Mouse (Mus musculus): ENCODE results near the gene Wdr76. TPM values are rescaled to one million over a fixed set of nuclear protein-coding genes. Genes with fewer than 3 reads are reported as not detected.
"Not testable (repeated sequence)": the region's sequence is repeated elsewhere in the genome, so short reads cannot be mapped to it uniquely, and the experiment has no call there.

Wdr76 gene
- total RNA-seq, 2 experiments from 2014 or later, result 3.2 to 5.5 TPM

DNA sequence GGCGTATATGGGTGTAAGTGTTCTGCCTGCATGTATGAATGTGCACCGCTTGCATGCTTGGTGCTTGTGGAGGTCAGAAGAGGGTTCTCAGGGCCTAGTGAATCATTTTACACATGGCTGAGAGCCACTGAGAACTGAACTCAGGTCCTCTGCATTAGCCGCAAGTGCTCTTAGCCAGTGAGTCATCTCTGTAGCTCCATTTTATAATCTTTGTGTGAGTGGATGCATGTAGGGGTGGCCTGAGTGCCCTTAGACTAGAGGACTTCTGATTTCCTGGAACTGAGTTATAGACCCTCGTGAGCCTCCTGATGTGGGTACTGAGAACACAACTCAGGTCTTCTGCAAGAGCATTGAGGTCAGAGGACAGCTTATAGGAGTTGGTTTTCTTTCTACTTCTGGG, 7.7 kb downstream of the Wdr76 start:
- intact Hi-C loops (cut with DNase I), result no loop called here
- no peak for DNase-seq

DNA sequence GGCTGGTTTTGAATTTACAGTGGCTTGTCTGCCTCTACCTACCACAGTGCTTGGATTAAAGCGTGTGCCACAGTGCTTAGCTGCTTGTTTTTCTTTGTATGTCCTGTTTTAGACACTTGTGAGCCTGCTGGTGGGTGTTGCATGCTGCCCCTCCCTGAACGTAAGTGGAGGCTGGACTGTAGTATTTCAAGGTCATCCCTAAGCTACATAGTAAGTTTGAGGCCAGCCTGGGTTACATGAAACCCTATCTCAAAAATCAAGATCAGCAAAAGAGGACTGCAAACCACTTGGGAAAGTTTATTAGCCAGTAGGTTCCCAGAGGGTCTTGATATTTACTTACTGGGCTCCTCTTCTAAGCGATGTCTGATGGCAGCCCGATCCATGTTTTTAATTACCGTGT, 11.6 kb downstream of the Wdr76 start:
- DNase-seq, result no peak
- intact Hi-C loops (cut with DNase I), result no loop called here

DNA sequence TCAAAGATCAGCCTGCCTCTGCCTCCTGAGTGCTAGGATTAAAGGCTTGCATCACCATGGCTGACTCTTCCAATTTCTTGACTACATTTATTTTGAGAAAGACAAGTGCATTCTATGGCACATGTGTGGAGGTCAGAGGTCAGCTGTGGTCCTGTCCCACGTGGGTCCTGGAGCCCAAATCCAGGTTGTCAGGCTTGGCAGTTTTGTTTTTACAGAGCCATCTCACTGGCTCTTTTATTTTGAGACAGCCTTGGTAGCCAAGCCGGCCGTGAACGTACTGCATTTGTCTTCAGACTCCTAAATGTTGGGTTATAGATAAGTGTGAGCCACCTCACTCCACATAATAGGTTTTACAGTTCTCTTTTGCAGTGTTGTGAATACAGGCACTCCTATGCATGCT, 12.2 kb downstream of the Wdr76 start:
- DNase-seq; intact Hi-C loops (cut with DNase I): not testable (repeated sequence)

DNA sequence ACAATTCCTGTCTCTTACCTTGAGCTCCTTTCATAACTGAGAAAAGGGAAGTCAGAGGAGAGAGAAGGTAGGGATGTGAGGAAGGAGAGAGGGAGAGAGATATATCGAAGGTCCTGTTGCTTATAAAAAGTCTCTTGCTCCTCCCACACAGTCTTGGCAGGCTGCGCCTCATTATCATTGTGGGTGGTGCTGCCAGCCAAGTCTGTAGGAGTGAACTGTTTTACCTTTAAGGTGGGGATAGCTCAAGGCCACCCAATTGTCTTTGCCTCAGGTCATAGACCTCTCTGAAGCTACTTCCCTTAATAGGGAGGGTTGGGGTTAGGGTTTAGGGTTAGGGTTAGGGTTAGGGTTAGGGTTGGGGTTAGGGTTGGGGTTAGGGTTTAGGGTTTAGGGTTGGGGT, 15.5 kb downstream of the Wdr76 start:
- no peak for DNase-seq
- intact Hi-C loops (cut with DNase I), result no loop called here

DNA sequence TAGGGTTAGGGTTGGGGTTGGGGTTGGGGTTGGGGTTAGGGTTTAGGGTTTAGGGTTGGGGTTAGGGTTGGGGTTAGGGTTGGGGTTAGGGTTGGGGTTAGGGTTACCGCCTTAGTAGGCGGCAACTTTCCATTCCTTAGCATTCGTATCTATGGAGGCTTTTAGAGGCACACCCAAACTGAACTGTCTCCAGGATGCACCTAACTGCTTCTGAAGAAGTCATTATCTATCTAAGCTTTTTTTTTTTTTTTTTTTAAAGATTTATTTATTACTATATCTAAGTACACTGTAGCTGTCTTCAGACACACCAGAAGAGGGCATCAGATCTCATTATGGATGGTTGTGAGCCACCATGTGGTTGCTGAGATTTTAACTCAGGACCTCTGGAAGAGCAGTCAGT, 16.3 kb downstream of the Wdr76 start:
- intact Hi-C loops (cut with DNase I); DNase-seq: not testable (repeated sequence)

GRCm38 (mm10) chr2:121525056-121525455, 18.5 kb downstream of the Wdr76 start:
- DNase-seq, result no peak
- intact Hi-C loops (cut with DNase I), result no loop called here

- intact Hi-C loops (cut with DNase I), result no loop called here
- DNase-seq, result no peak
Observed at GRCm38 (mm10) chr2:121544829-121545228, 38.3 kb downstream of the Wdr76 start.

GRCm38 (mm10) chr2:121549630-121550029, 43.1 kb downstream of the Wdr76 start:
- intact Hi-C loops (cut with DNase I), result no loop called here
- DNase-seq, result peak; percentile 54 to 75

GRCm38 (mm10) chr2:121551271-121551670, 44.7 kb downstream of the Wdr76 start:
- DNase-seq, result peak; percentile 61 to 63
- intact Hi-C loops (cut with DNase I), result no loop called here

GRCm38 (mm10) chr2:121563117-121563516, 56.6 kb downstream of the Wdr76 start:
- intact Hi-C loops (cut with DNase I), result no loop called here
- DNase-seq, result no peak

DNA sequence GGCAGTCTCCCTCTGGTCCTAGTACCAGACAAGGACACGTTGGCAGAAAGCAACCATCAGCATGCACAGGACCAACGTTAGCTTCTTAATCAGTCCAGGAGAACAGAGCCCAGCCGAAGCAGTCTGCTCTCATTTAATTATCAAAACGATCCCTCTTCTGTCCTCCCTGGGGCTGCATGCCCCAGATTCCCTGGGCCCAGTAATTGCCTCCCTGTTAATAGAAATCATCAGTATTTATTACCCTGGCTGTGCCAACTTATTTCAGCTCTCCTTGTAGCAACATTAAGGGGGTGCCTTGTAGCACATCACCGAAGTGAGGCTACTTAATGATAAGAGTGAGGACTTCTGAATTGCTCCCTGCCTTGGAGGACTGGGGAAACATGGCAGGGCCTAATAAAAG, 59.4 kb downstream of the Wdr76 start:
- DNase-seq, result no peak
- intact Hi-C loops (cut with DNase I), result no loop called here

GRCm38 (mm10) chr2:121570049-121570448, 63.5 kb downstream of the Wdr76 start:
- intact Hi-C loops (cut with DNase I), result loop anchor here (10.0 kb wide), 1 partner anchor 425 kb away; no protein-coding TSS in a partner anchor
- DNase-seq, result no peak

DNA sequence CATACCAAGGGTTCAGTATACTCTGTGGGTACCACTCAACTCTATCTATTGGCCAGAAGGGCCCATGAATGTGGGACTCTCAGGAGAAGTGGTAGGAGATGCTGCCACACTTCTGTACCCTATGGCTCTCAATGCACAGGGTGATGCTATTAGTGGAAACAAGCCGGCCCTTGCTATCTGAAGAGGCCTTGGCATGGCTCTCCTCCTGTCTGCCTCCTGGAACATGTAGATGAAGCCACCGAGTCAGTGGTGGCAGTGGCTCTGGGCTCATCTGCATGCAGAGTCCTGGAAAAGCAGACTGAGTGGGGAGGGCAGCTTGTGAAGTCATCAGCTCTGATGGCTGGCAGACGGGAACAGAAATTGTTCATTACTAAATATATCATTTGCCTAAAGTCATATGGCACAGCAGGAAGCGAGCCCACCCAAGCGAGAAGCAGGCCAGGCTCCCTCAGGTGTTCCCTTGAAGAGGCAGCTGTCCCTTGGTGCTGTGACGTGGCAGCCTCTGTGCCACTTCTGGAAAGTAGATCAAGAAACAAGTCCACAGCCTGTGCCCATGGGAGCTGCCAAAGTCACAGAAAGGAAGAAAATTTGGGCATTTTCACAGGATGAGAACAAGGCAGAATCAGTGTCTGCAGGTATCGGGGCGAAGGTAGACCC, 64.6 kb downstream of the Wdr76 start:
- intact Hi-C loops (cut with DNase I), result loop anchor here (1.0 to 10.0 kb wide), 2 partner anchors 261 to 424 kb away; no protein-coding TSS in a partner anchor

DNA sequence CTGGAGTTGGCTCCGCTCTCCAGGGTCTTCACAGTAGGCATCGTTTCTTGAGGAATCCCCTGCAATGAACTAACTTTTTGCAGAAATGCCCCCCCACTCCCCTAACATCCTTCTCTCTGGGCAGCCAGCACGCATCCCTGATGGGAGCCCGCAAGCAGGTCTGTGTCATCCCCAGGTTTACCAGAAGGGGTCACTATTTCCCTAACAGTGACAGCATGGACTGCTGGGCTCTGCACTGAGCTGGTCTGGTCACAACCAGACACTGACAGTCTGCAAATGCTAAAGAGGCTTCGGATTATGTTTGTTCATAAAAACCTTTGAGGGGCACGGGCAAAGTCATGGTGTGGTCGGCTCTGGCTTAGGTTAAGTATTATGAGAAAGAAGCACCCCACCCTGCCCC, 65.3 kb downstream of the Wdr76 start:
- intact Hi-C loops (cut with DNase I), result loop anchor here (1.0 to 10.0 kb wide), 4 partner anchors 25 to 423 kb away; no protein-coding TSS in a partner anchor
- DNase-seq, result peak; percentile 80 to 93

More for the DNA sequence above, 64.6 kb downstream of the Wdr76 start:
- DNase-seq, result no peak

- DNase-seq, result no peak
Observed at GRCm38 (mm10) chr2:121574066-121574630, 67.6 kb downstream of the Wdr76 start.

GRCm38 (mm10) chr2:121575741-121576201, 69.2 kb downstream of the Wdr76 start:
- intact Hi-C loops (cut with DNase I), result loop anchor here (10.0 kb wide), 1 partner anchor 419 kb away; no protein-coding TSS in a partner anchor
- peak in 1 of 2 experiments; percentile 43 for DNase-seq

More at GRCm38 (mm10) chr2:121574066-121574630, 67.6 kb downstream of the Wdr76 start:
- intact Hi-C loops (cut with DNase I), result loop anchor here (10.0 kb wide), 1 partner anchor 421 kb away; no protein-coding TSS in a partner anchor

DNA sequence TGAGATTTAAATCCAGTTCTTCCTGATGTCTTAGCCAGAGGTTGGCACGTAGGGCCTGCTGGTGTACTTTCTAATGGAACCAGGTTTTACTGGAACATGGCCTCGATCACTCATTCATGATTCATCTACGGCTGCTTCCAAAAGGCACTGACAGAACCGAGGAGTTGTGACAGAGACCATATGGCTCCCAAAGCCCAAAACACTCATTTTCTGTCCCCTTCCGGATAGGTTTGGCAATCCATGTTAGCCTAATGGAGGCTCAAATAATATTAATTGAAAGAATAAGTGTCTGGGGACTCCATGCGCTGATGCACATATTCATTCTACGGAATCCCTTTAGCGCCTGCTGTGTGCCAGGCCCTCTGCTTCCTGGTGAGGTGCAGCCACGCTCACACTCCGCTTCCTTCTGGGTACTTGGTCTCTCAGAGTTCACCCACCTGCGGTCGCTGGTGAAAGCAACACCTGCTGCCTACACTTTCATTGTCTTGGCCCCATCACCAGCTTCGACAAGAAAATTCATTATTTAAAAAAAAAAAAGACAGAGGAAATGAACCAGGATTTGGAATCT, 76.4 kb downstream of the Wdr76 start:
- intact Hi-C loops (cut with DNase I), result no loop called here
- peak in 1 of 2 experiments; percentile 13 for DNase-seq

DNA sequence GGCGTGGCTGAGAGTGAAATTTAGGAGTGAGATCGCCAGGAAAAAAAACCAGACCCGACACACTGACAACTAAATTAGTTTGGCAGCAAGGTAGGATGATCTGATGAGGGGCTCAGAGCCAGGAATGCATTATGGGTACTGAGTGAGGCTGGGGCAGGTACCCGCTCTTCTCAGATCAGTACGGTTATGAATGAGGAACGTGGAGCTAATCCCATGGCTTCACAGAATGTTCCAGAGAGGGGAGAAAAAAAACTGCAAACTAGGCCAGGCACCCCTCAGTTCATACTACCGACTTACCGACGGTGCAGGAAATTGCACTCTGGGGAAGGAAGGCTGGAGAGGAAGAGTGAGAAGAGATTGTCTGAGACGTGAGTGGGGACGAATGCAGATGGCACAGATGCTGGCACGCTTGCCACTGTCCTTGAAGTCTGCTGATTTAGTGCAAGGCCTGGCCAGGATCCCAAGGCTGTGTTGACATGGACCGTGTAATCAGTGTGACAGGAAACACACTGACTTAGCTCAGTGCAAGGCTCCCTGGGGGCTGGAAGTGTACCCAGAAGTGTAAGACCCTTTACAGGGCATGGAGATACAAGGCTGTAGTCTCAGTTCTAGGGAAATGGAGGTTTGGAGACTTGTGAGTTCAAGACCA, 77.1 kb downstream of the Wdr76 start:
- peak; percentile 54 to 58 for DNase-seq

GRCm38 (mm10) chr2:121584705-121585104, 78.2 kb downstream of the Wdr76 start:
- DNase-seq, result peak in 1 of 2 experiments; percentile 32
- intact Hi-C loops (cut with DNase I), result loop anchor here (5.0 kb wide), 1 partner anchor 38 kb away; no protein-coding TSS in a partner anchor

More for the DNA sequence above, 77.1 kb downstream of the Wdr76 start:
- intact Hi-C loops (cut with DNase I), result no loop called here

GRCm38 (mm10) chr2:121587523-121588308, 81.2 kb downstream of the Wdr76 start:
- no peak for DNase-seq
- intact Hi-C loops (cut with DNase I), result loop anchor here (5.0 kb wide), 1 partner anchor 35 kb away; no protein-coding TSS in a partner anchor
